Mouse (Mus musculus): ENCODE measurements around the gene Rcc1. TPM values are rescaled to one million over a fixed set of nuclear protein-coding genes. Genes with fewer than 3 reads are reported as not detected.
A peak's percentile ranks its signal among the peaks of the same experiment; 100 is the strongest.

Gene Rcc1
- polyA plus RNA-seq, 1 experiment from 2014 or later = 42.4 TPM

DNA sequence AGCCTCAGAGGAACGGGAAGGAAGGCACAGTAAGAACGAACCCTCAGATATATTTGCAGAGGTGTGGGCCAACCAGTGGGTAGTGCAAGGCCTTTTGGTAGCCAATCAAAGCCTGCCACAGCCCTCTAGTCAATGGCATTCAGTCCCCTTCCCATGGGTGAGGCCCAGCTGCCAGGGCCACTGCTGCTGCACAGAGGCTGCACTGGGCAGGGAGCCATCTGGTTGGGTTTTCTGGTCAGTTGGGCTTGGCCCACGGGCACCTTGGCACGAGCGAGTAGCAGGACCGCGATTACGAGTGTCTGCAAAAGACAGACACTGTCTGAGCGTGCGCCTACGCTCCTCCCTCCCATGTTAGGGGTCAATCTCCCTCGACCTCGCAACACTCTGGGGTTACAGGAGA, 14.5 kb downstream of the Rcc1 start:
- Histone ChIP-seq H3K4me1 (ENCODE audit: control insufficient read depth, insufficient read depth, low read length) (no peaks in the 10 kb centered on the region), H3K27ac (ENCODE audit: low read depth, low read length) (no peak overlapping the region), H3K27me3 (replicated peaks; ENCODE audit: control insufficient read depth, insufficient read depth, low read length) (no peaks in the 10 kb centered on the region), H3K9me3 (replicated peaks; ENCODE audit: control insufficient read depth, low read length) (no peaks in the 10 kb centered on the region), H3K4me2 (ENCODE audit: low read length) (no peak overlapping the region), H3K36me3 (ENCODE audit: control insufficient read depth, insufficient read depth, low read length) (peaks cover 50% of the 10 kb centered on the region), H3K9ac (ENCODE audit: low read length) (no peak overlapping the region), H3K4me3 (ENCODE audit: low read depth, low read length) (no peak overlapping the region)
- WGBS = 95% methylated on average over 13 of the region's 13 CpGs
- ATAC-seq (no peak), DNase-seq (ENCODE audit: low spot score) (no peak)

DNA sequence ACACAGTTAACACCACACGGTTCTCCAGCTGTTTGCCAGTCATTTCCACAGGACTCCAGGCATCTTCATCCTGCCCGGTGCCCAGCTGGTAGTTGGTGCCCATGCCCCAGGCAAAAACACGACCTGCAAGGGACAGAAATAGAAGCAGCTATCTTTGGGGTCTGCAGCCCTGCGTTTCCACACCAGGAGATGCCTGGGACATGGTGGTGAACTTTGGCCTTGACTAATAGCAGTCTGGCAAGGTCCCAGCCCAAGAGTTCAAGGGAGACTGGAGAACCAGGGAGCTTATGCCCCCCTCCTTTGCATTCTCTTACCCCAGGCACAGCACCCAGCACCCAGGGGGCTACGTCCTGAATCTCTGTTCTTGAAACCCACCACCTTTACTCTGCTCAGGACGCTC, 20.5 kb downstream of the Rcc1 start:
- H3K9me3 ChIP-seq (replicated peaks; ENCODE audit: control insufficient read depth, low read length) = no peaks in the 10 kb centered on the region
- H3K36me3 ChIP-seq (ENCODE audit: control insufficient read depth, insufficient read depth, low read length) = peaks cover 54% of the 10 kb centered on the region
- no peak overlapping the region for H3K27ac ChIP-seq (ENCODE audit: low read depth, low read length)
- H3K4me1 ChIP-seq (ENCODE audit: control insufficient read depth, insufficient read depth, low read length) = peaks cover 10% of the 10 kb centered on the region
- H3K4me2 ChIP-seq (ENCODE audit: low read length) = no peak overlapping the region
- DNase-seq (ENCODE audit: low spot score) = no peak
- no peaks in the 10 kb centered on the region for H3K27me3 ChIP-seq (replicated peaks; ENCODE audit: control insufficient read depth, insufficient read depth, low read length)
- 86% methylated on average over 6 of the region's 6 CpGs for WGBS
- ATAC-seq = no peak
- no peak overlapping the region for H3K4me3 ChIP-seq (ENCODE audit: low read depth, low read length)
- H3K9ac ChIP-seq (ENCODE audit: low read length) = no peak overlapping the region

DNA sequence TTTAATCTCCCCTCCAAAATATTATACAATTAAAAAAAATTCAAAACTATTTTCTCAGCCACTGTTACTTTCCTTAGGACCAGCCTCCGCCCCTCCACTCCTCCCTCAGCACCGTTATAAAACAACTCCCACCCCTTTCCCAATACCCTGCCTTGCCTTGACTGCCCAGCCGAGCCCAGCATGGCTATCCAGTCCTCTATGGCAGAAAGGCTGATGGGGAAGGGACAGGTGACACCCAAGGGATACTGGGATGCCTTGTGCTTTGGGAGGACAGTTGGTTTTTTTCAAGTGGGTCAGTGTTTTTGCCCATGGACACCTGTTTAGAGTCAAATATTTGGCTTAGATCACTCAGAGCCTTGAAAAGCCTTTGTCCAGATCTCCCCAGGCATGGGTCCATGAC, 21.4 kb downstream of the Rcc1 start:
- no peak overlapping the region for H3K4me2 ChIP-seq (ENCODE audit: low read length)
- peaks cover 10% of the 10 kb centered on the region for H3K4me1 ChIP-seq (ENCODE audit: control insufficient read depth, insufficient read depth, low read length)
- no peak for ATAC-seq
- 81% methylated on average over 3 of the region's 3 CpGs for WGBS
- no peaks in the 10 kb centered on the region for H3K27me3 ChIP-seq (replicated peaks; ENCODE audit: control insufficient read depth, insufficient read depth, low read length)
- peaks cover 45% of the 10 kb centered on the region for H3K36me3 ChIP-seq (ENCODE audit: control insufficient read depth, insufficient read depth, low read length)
- H3K9ac ChIP-seq (ENCODE audit: low read length) = no peak overlapping the region
- DNase-seq (ENCODE audit: low spot score) = no peak
- H3K4me3 ChIP-seq (ENCODE audit: low read depth, low read length) = no peak overlapping the region
- no peaks in the 10 kb centered on the region for H3K9me3 ChIP-seq (replicated peaks; ENCODE audit: control insufficient read depth, low read length)
- H3K27ac ChIP-seq (ENCODE audit: low read depth, low read length) = no peak overlapping the region

DNA sequence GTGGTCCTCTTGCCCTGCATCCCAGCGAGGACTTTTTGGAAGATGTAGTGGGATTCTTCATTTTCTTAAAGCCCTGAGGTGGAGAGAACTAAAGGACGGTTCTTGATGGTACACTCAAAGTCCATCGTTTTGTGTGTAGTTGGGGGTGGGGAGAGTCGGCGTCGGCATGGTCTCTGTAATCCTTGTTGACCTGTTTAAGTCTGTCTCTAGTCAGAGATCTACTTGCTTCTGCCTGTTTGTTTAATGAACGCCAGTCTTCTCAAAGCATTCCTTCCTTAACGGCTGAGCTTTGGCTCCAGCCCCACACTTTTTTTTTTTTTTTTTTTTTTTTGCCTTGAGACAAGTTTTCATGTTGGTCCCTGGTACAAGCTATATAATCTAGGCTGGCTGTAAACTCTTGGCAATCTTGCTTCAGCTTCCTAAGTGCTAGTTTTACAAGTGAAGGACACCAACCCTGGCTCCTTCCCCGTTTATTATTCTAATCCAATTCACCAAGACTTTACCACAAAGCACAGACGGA, 23.5 kb downstream of the Rcc1 start:
- Histone ChIP-seq H3K27ac (ENCODE audit: low read depth, low read length) (no peak overlapping the region; the same call in 1 of the 2 replicates), H3K9me3 (replicated peaks; ENCODE audit: control insufficient read depth, low read length) (no peaks in the 10 kb centered on the region), H3K27me3 (replicated peaks; ENCODE audit: control insufficient read depth, insufficient read depth, low read length) (no peaks in the 10 kb centered on the region), H3K4me3 (ENCODE audit: low read depth, low read length) (peak overlapping the region; percentile 77), H3K9ac (ENCODE audit: low read length) (peak overlapping the region; percentile 90), H3K36me3 (ENCODE audit: control insufficient read depth, insufficient read depth, low read length) (peaks cover 43% of the 10 kb centered on the region), H3K4me2 (ENCODE audit: low read length) (peak overlapping the region; percentile 86), H3K4me1 (ENCODE audit: control insufficient read depth, insufficient read depth, low read length) (peaks cover 10% of the 10 kb centered on the region)
- DNase-seq (ENCODE audit: low spot score) (no peak), ATAC-seq (0 out of 2 replicates have a peak, but pooled peaks have one; percentile 8)
- 9% methylated on average over 10 of the region's 10 CpGs for WGBS

DNA sequence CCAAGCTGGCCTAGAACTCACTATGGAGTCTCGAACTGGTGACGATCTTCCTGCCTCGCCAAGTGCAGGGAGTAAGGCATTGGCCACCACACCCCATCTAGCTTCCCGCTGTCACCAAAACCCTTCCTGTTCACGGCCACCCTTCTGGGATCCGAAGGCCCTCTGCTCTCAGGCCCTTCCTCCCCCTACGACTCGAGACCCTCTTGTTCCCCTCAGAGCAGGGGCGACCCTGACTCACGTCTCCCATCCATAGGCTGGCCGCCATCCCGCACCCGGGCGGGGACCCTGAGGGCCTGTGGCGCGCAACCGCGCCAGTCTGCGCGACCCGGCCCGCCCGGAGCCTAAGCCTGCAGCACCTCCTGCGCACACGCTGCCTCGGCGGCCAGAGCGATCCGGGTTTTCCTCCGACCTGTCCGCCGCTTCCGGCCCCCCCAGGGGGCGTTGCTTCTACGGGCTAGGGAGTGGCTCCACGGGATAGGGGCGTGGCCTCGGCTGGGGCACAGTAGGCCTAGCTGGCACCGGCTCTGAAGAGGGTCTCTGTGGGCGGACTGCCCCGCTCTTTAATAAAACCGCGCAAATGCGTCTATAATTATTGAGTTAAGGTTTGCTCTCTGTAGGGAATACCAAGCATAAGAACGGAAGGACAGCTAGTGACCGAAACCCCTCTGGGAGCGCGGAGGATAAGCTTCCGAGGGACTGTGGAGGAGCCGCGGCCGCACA, 24.1 kb downstream of the Rcc1 start, which contains the start of gene Trnau1ap:
Gene Trnau1ap, minus strand, starts transcription at position 424 of the 720 bp plus-strand sequence.
- Histone ChIP-seq H3K27me3 (replicated peaks; ENCODE audit: control insufficient read depth, insufficient read depth, low read length) (no peaks in the 10 kb centered on the region), H3K9me3 (replicated peaks; ENCODE audit: control insufficient read depth, low read length) (no peaks in the 10 kb centered on the region), H3K36me3 (ENCODE audit: control insufficient read depth, insufficient read depth, low read length) (peaks cover 42% of the 10 kb centered on the region), H3K4me2 (ENCODE audit: low read length) (peak within 1 kb of the TSS; percentile 86), H3K9ac (ENCODE audit: low read length) (peak within 1 kb of the TSS; percentile 90), H3K4me3 (ENCODE audit: low read depth, low read length) (peak within 1 kb of the TSS; percentile 77), H3K4me1 (ENCODE audit: control insufficient read depth, insufficient read depth, low read length) (peaks cover 10% of the 10 kb centered on the region), H3K27ac (ENCODE audit: low read depth, low read length) (peak within 1 kb of the TSS; percentile 71)
- DNase-seq (ENCODE audit: low spot score) (peak; percentile 95), ATAC-seq (peak; percentile 98)
- under 1% methylated on average over 52 of the region's 52 CpGs for WGBS

DNA sequence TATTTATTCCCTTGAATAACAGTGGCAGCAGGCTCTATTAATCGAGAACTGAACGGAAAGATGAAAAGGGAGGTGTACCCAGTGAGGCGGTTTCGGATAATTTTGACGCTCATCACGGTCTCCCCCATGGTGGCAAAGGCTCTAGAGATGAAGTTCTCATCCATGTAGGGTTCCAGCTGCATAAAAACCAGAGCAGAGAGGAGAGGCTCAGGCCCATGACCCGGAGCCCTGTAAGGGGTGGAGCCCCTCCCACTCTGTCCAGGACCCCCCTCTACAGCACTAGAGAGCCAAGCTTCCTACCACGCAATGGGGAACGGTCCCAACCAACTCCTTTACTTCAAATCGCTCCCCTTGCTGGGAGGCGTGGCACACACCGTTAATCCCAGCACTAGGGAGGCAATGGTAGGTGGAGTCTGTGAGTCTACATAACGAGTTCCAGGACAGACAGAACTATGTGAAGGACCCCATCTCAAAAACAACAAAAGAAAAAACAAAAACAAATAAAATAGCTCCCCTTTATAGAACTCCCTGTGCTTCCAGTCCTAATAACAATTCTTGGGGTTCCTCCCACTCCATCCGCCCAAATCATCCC, 24.9 kb downstream of the Rcc1 start:
- Histone ChIP-seq H3K36me3 (ENCODE audit: control insufficient read depth, insufficient read depth, low read length) (peaks cover 41% of the 10 kb centered on the region), H3K9ac (ENCODE audit: low read length) (peak overlapping the region; percentile 90), H3K27me3 (replicated peaks; ENCODE audit: control insufficient read depth, insufficient read depth, low read length) (no peaks in the 10 kb centered on the region), H3K9me3 (replicated peaks; ENCODE audit: control insufficient read depth, low read length) (no peaks in the 10 kb centered on the region), H3K27ac (ENCODE audit: low read depth, low read length) (peak overlapping the region; percentile 71; the same call in 1 of the 2 replicates), H3K4me3 (ENCODE audit: low read depth, low read length) (peak overlapping the region; percentile 77), H3K4me2 (ENCODE audit: low read length) (peak overlapping the region; percentile 86), H3K4me1 (ENCODE audit: control insufficient read depth, insufficient read depth, low read length) (peaks cover 10% of the 10 kb centered on the region)
- 43% methylated on average over 14 of the region's 14 CpGs for WGBS
- ATAC-seq (no peak), DNase-seq (ENCODE audit: low spot score) (no peak)

DNA sequence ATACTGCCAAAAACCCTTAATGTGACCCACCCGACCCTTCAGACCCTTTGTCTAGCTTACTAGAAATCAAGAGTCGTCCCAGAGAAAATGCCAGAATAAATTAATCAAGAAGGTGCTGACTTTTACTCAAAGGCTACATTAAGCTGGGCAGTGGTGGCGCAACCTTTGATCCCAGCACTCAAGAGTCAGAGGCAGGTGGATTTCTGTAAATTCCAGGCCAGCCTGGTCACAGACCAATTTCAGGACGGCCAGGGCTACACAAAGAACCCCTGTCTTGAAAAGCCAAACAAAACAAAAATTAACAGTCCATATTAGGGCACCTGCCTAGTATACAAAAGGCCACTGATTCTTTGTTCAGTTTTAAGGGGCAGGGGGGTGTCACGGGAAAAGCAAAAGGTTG, 26.9 kb downstream of the Rcc1 start:
- ATAC-seq = no peak
- Histone ChIP-seq H3K4me2 (ENCODE audit: low read length) (no peak overlapping the region), H3K4me3 (ENCODE audit: low read depth, low read length) (no peak overlapping the region), H3K9me3 (replicated peaks; ENCODE audit: control insufficient read depth, low read length) (no peaks in the 10 kb centered on the region), H3K36me3 (ENCODE audit: control insufficient read depth, insufficient read depth, low read length) (peaks cover 42% of the 10 kb centered on the region), H3K27ac (ENCODE audit: low read depth, low read length) (no peak overlapping the region), H3K4me1 (ENCODE audit: control insufficient read depth, insufficient read depth, low read length) (peaks cover 10% of the 10 kb centered on the region), H3K9ac (ENCODE audit: low read length) (no peak overlapping the region), H3K27me3 (replicated peaks; ENCODE audit: control insufficient read depth, insufficient read depth, low read length) (no peaks in the 10 kb centered on the region)
- 71% methylated on average over 5 of the region's 5 CpGs for WGBS
- DNase-seq (ENCODE audit: low spot score) = no peak

DNA sequence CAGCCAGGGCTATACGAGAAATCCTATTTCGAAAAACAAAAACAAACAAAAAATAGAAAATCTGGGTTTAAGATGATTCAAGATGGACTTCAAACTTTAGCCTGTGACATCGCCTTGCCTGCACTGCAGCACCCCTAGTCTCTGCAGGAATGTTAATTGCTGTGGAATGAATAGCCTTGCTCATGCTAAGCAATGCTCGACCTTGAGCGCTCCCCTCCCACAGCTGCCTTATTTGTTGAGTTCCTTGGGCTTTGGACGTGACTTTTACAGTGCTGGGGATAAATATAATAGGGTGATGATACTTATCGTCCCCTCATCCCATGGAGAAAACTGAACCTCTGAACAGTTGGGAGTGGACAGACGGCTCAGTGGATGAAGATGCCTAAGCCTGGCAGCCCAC, 37.7 kb downstream of the Rcc1 start:
- no peaks in the 10 kb centered on the region for H3K4me1 ChIP-seq (ENCODE audit: control insufficient read depth, insufficient read depth, low read length)
- ATAC-seq (no peak), DNase-seq (ENCODE audit: low spot score) (no peak)
- peaks cover 76% of the 10 kb centered on the region for H3K36me3 ChIP-seq (ENCODE audit: control insufficient read depth, insufficient read depth, low read length)
- H3K9ac ChIP-seq (ENCODE audit: low read length) = no peak overlapping the region
- H3K27ac ChIP-seq (ENCODE audit: low read depth, low read length) = no peak overlapping the region
- H3K4me2 ChIP-seq (ENCODE audit: low read length) = no peak overlapping the region
- no peaks in the 10 kb centered on the region for H3K27me3 ChIP-seq (replicated peaks; ENCODE audit: control insufficient read depth, insufficient read depth, low read length)
- H3K9me3 ChIP-seq (replicated peaks; ENCODE audit: control insufficient read depth, low read length) = no peaks in the 10 kb centered on the region
- 85% methylated on average over 8 of the region's 8 CpGs for WGBS
- H3K4me3 ChIP-seq (ENCODE audit: low read depth, low read length) = no peak overlapping the region

DNA sequence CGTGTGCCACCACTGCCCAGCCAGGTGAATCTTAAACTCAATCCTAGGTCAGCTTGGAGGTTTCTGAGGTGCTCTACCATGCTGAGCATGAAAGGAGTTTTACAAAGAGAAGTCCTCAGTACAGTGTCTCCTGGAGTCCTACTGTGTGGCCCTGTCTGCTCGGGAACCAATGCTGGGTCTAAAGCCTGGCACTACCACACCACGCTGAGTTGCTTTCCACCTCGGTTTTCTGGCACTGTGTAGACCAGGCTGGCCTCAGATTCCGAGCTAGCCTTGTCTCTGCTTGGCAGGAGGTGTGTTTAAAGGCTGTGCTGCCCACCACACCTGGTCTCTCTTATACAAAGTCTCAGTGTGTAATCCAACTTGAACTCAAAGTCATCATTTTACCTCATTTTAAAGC, 40.8 kb downstream of the Rcc1 start:
- H3K4me3 ChIP-seq (ENCODE audit: low read depth, low read length) = no peak overlapping the region
- H3K27ac ChIP-seq (ENCODE audit: low read depth, low read length) = no peak overlapping the region
- ATAC-seq = no peak
- H3K9ac ChIP-seq (ENCODE audit: low read length) = no peak overlapping the region
- no peak for DNase-seq (ENCODE audit: low spot score)
- no peaks in the 10 kb centered on the region for H3K27me3 ChIP-seq (replicated peaks; ENCODE audit: control insufficient read depth, insufficient read depth, low read length)
- H3K4me1 ChIP-seq (ENCODE audit: control insufficient read depth, insufficient read depth, low read length) = peaks cover 7% of the 10 kb centered on the region
- H3K9me3 ChIP-seq (replicated peaks; ENCODE audit: control insufficient read depth, low read length) = no peaks in the 10 kb centered on the region
- no peak overlapping the region for H3K4me2 ChIP-seq (ENCODE audit: low read length)
- WGBS = 88% methylated on average over 5 of the region's 5 CpGs
- peaks cover 60% of the 10 kb centered on the region for H3K36me3 ChIP-seq (ENCODE audit: control insufficient read depth, insufficient read depth, low read length)

Measured in forebrain, embryonic 14.5 days (tissue).